Mouse (Mus musculus): ENCODE data around the gene Ubr4. TPM values are rescaled to one million over a fixed set of nuclear protein-coding genes. Genes with fewer than 3 reads are reported as not detected.
A peak's percentile ranks its signal among the peaks of the same experiment; 100 is the strongest.

The Ubr4 gene
- total RNA-seq, 2 experiments from 2014 or later: 154 to 171 TPM

DNA sequence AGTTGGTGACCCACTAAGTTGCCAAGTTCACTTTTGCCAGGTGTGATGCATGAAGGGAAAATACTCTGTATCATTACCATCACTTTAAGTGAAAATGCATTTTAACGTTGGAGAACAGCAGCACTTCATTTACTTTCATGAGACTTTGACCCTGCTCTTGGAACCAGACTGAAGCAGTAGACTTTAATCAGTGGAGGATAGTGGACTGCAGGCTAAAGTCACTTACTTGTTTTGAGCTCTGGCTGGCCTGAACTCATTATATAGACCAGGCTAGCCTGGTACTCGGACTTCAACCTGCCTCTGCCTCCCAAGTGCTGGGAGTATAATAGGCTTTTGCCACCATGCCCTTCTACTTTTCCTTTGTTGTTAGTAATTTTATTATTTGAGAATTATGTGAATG lies 70.9 kb downstream of the Ubr4 start:
- DNase-seq (ENCODE audit: low spot score in 2 of 2): no peak

- peak; percentile 50 to 64 for DNase-seq (ENCODE audit: low spot score in 2 of 2)
Measured at GRCm38 (mm10) chr4:139430176-139430575, 77.8 kb downstream of the Ubr4 start.

GRCm38 (mm10) chr4:139430891-139431290 lies 78.5 kb downstream of the Ubr4 start:
- peak in 1 of 2 experiments; percentile 15 for DNase-seq (ENCODE audit: low spot score in 2 of 2)

DNA sequence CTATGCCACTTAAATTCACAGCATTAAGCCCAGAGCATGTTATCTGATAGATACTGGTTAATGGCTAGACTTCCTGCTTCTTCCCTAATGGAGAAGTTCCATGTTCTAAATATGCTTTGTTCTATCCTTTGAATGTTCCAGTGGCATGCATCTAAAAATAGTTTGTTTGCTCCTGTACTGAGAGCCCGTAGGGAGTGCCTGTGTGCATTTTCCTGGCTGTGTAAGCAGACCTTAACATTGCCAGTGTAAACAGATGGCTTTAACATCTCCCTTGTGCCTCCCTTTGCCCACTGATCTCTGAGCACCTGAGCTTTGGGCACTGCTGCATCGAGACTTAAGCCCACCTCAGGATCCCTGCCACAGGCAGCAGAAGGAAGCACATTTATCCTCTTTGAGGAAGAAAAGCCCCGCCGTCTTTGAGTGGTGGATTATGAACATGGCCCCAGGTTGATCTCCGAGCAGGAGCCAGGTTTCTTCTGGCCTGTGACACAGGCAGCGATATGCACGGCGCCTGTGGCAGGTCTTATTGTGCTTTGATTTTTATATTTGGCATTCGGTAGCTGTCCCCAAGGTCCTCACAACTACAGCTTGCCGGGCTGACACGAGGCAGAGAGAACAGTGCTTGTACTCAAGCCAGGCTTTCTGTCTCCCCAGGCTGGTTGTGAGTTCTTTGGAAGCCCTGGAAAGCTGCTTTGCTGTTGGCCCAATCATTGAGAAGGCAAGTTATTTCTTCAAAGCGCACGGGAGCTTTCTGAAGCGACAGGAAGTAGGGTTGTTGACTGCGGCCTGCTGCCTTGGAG lies 80.8 kb downstream of the Ubr4 start:
- peak; percentile 15 to 16 for DNase-seq (ENCODE audit: low spot score in 2 of 2)

- no peak for DNase-seq (ENCODE audit: low spot score in 2 of 2)
Measured at GRCm38 (mm10) chr4:139441244-139441643, 88.8 kb downstream of the Ubr4 start.

- no peak for DNase-seq (ENCODE audit: low spot score in 2 of 2)
Measured at GRCm38 (mm10) chr4:139441806-139442205, 89.4 kb downstream of the Ubr4 start.

DNA sequence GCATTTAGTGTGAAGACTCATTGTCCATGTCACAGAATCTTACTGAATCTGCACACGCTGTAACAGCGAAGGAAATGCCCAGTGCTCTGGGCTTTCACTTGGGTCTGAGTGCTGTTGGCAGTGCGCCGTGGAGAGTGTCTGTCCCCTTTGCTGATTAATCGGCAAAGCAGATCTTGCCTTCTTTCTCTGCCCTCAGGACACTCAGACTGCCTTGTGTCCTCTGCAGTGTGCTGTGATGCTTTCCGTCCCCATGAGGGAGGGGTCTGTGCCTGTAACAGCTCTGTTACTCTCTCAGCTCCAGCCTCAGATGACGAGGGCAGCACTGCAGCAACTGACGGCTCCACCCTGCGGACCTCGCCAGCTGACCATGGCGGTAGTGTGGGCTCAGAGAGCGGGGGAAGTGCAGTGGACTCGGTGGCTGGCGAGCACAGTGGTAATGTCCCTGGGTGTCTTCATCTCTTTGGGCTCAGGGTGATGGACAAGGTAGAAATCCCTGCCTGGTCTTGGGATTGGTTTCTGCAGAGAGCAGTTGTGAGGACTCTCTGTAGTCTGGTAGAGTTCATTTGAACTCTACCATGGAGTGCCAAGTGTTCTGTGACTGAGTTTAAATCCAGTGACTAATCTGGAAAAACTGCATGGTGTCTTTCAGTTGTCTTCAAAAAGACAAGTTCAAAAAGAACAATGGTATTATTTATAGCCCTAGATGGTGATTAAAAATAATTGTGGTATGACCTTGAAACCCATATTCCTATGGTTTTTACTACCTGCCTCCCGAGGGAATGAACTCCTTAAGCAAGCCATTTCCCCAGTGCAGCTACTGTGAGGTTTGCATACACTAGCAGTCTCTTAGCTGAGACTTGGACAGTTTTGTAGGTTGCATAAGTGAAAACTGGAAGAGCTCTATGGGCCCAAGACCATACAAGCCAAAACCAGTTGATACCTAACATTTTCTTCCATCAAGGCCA lies 90.3 kb downstream of the Ubr4 start:
- DNase-seq (ENCODE audit: low spot score in 2 of 2): no peak

DNA sequence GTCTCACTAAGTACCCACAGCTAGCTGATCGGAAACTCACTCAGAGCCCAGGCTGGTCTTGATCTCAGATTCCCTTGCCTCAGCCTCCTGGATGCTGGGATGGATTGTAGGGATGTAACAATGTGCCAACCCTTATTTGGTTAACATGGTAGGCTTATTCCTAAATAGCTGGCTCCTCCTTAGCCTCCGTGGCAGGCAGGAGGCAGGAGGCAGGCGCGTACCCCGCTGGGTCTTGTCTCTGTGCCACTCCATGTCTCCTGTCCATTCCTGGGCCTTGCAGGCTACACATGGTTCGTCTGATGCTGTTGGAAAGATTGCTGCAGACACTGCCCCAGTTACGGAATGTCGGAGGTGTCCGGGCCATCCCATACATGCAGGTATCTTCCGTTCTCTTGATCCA lies 91.9 kb downstream of the Ubr4 start:
- no peak for DNase-seq (ENCODE audit: low spot score in 2 of 2)

DNA sequence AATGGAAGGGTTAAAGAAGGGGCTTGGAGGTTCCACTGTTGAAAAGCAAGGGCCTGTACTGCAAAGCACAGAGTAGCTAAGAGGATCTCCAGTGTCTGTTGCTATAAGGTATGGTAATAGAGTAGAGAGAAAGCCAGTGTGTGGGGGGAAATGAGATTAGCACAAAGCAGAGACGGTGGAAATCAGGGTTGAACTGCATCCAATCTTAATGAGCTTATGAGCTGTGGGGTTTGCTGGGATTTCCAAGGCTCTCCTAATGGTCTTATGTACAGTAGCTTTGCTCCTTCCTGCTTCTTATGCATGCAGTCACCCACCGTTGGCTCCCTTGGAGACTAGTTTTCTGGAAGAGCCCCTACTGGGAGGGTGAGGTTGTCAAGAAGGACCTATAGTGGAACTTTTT lies 93.8 kb downstream of the Ubr4 start:
- no peak for DNase-seq (ENCODE audit: low spot score in 2 of 2)

GRCm38 (mm10) chr4:139446731-139447675 lies 94.6 kb downstream of the Ubr4 start:
- no peak for DNase-seq (ENCODE audit: low spot score in 2 of 2)

DNA sequence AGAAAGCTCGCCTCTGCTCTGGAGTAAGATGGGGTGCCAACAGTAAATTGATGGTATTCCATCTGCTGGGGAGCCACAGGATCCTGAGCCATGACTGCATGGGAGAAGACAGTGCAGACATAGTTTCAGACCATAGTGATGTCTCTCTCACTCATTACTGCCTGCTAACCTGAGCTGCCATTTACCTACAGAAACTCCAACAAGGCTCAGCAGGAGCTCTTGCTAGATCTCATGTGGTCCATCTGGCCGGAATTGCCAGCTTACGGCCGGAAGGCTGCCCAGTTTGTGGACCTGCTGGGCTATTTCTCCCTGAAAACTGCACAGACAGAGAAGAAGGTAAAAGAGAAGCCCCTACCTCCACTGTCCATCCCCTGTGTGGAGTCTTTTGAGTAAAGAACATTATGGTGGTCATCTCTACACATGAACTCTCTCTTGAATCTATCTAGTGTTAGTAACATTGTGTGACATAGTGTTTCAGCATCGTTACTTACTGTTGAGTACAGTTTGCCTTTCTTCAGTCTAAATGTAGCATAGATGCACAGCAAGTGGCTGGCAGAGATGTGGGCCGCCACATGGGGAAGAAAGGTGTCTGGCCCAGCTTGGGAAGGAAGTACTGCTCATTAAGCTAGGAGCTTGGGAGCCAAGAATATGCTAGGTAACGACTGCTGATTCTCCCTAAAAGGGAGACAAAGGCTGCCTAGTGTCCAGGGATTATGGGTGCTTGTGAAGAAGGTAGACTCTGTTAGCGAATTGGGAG lies 100.7 kb downstream of the Ubr4 start:
- DNase-seq (ENCODE audit: low spot score in 2 of 2): no peak

- DNase-seq (ENCODE audit: low spot score in 2 of 2): no peak
Measured at GRCm38 (mm10) chr4:139454339-139454738, 101.9 kb downstream of the Ubr4 start.

DNA sequence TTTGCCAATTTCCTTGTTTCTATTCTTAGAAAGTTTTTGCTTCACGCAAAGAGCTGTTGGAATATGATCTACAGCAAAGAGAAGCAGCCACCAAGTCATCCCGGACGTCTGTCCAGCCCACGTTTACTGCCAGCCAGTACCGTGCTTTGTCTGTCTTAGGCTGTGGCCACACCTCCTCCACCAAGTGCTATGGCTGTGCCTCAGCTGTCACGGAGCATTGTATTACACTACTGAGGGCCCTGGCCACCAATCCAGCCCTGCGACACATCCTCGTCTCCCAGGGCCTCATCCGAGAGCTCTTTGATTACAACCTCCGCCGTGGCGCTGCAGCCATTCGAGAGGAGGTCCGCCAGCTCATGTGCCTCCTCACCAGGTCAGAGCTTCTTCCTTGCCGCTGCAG lies 107.6 kb downstream of the Ubr4 start:
- no peak for DNase-seq (ENCODE audit: low spot score in 2 of 2)

DNA sequence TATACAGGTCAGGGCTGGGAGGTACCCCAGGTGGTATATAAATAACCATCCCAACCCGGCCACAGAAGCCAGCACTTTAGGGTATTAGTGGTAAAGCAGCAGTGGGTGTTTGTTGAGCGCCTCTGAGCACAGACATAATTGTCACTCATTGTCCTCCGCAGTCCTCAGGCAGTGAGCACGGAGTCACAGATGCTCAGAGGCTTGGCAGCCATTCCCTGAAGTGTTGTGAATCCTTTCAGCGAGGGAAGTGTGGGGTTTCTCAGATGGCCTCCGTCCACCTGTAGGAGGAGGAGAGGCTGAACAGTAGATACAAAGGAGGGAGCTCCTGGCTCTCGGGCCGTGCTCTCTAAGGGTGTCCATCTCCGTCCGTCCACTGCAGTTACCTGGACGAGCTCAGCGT lies 111.8 kb downstream of the Ubr4 start:
- no peak for DNase-seq (ENCODE audit: low spot score in 2 of 2)

DNA sequence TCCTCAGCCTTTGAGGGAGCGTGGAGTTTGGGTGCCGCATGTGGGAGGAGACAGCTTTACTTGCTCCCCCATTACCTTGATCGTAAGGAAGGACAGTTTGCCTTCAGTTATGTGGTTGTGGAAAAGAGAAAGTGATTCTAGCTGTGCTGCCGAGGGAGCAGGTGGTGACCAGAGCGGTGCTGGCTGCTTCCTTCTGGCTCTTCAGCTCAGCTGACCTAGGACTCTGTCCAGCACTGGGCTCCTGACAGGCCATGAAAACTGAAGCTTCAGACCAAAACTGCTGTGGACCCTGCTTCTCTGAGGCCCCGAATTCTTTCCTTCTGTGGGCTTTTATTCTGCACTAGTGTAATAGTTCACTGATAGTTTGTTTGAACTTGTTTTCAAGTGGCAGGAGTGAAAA lies 114.1 kb downstream of the Ubr4 start:
- no peak for DNase-seq (ENCODE audit: low spot score in 2 of 2)

GRCm38 (mm10) chr4:139470198-139470597 lies 117.8 kb downstream of the Ubr4 start:
- DNase-seq (ENCODE audit: low spot score in 2 of 2): peak; percentile 66 to 84

GRCm38 (mm10) chr4:139476663-139477625 lies 124.5 kb downstream of the Ubr4 start:
- DNase-seq (ENCODE audit: low spot score in 2 of 2): peak in 1 of 2 experiments; percentile 74

DNA sequence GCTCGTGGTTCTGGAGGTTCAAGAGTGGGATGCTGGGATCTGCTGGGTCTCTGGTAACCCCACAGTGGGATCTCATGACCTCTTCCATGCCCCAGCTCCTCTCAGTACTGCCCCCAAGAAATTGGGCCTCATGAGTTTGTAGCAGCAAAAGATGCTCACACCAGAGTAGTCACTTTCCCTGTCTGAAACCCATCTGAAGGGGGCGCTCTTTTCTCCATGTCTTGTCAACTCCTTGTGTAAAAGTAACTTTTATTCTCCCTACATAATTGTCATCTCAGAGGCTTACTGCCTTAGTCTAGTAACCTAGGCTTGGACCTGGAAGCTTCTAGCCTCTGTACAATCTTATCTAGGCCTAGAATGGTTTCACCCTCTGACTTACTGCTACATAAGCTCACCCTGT lies 125.6 kb downstream of the Ubr4 start:
- DNase-seq (ENCODE audit: low spot score in 2 of 2): no peak

GRCm38 (mm10) chr4:139479176-139479575 lies 126.8 kb downstream of the Ubr4 start:
- DNase-seq (ENCODE audit: low spot score in 2 of 2): peak in 1 of 2 experiments; percentile 57
